ENCODE assay signal across 11 mouse cellular contexts in the genomic region with DNA sequence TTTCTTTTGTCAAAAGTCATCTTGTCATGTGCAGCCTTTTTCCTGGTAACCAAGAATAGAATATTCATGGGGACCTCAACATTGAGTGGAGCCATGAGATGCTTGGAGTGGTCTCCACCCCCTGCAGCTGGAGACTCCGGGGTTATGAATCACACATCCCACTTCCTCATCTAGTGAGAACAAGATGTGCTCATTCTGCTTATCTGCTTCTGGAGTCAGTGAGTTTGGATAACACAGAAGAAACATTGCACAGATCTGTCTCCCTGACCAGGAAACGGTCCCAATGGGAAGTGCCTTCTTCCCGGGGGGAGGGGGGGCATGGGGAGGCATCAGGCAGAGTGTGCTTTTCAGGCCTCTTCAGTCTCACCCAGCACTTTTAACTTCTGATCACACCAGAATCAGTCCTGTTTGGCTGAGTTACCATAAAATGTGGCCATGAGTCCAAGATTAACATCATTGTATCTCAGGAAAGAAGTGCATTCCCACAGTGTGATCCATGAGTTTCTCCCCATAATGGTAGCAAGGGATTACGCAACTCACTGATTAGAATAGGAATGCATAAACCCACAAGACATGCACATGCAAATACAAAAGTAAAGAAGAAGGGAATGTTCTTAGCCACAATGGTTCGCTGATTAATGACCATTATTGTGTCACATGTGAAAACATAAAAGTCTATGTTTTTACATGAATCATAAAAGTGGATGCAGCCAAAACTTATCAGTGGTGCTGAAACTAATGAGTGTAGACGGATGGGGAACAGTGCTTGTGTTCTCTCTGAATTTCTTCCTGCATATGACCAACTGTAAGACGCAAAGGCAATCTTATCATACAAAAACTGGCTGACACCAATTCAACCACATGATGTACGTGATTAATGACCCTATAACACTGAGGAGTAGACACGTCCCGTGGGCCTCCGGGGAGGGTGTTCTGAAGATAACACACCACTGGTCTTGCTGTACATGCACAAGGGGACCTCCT.
DNase-seq lines count a peak whose midpoint lies in the region; ATAC-seq lines count a peak whose summit lies in the region.
"Had no signal": no experiment of that assay in that cellular context is flagged by ENCODE, and none has a peak within 500 bp of the region (broad histone marks: within the 10 kb centered on the region; RNA-seq: fewer than 3 reads in every experiment).

No protein-coding gene starts in this region.

- H3K4me1 ChIP-seq in heart, embryonic 16.5 days (ENCODE audit: control insufficient read depth, insufficient read depth, low read length) = peaks cover 8% of the 10 kb centered on the region
- H3K4me1 ChIP-seq in forebrain, embryonic 12.5 days = peaks cover 18% of the 10 kb centered on the region

- no peak overlapping the region for H3K4me3 ChIP-seq in heart, embryonic 16.5 days (ENCODE audit: low read length)
- H3K4me3 ChIP-seq in forebrain, embryonic 12.5 days (replicated peaks) = no peak overlapping the region
- H3K4me3 ChIP-seq: limb, embryonic 15.5 days had no signal

- H3K27me3 ChIP-seq in heart, embryonic 16.5 days (ENCODE audit: control insufficient read depth, insufficient read depth, low read length) = no peaks in the 10 kb centered on the region
- H3K27me3 ChIP-seq in splenic B cell, adult 2 months (ENCODE audit: control insufficient read depth, insufficient read depth, low read length, poor library complexity, severe bottlenecking) = no peaks in the 10 kb centered on the region; the same call in 1 of the 2 replicates
- no peaks in the 10 kb centered on the region for H3K27me3 ChIP-seq in forebrain, embryonic 12.5 days
- H3K27me3 ChIP-seq: limb, embryonic 15.5 days had no signal

- H3K27ac ChIP-seq in heart, embryonic 16.5 days (ENCODE audit: low read length) = peak overlapping the region; percentile 19; the same call in 1 of the 2 replicates
- H3K27ac ChIP-seq in forebrain, embryonic 12.5 days = no peak overlapping the region
- H3K27ac ChIP-seq: limb, embryonic 15.5 days had no signal

- no peaks in the 10 kb centered on the region for H3K36me3 ChIP-seq in heart, embryonic 16.5 days (ENCODE audit: control insufficient read depth, insufficient read depth)
- H3K36me3 ChIP-seq in splenic B cell, adult 2 months (ENCODE audit: control insufficient read depth, insufficient read depth, low read length, poor library complexity, severe bottlenecking) = no peaks in the 10 kb centered on the region
- H3K36me3 ChIP-seq in forebrain, embryonic 12.5 days (replicated peaks) = no peaks in the 10 kb centered on the region
- H3K36me3 ChIP-seq: limb, embryonic 15.5 days had no signal

- DNase-seq in adrenal gland, postnatal 14 days = peak; percentile 30
- DNase-seq in adrenal gland, adult 8-10 months = no peak
- DNase-seq in testis, postnatal 14 days (ENCODE audit: low spot score) = peak; percentile 16
- DNase-seq in testis, postnatal 10 days (ENCODE audit: low spot score) = no peak
- peak; percentile 13 for DNase-seq in splenic B cell, adult 2 months (ENCODE audit: low read depth, low spot score)
- no peak for DNase-seq in T-cell, adult 2 months (ENCODE audit: low spot score)

- no peaks in the 10 kb centered on the region for H3K9me3 ChIP-seq in heart, embryonic 16.5 days (replicated peaks; ENCODE audit: control insufficient read depth, low read length)
- no peaks in the 10 kb centered on the region for H3K9me3 ChIP-seq in forebrain, embryonic 12.5 days
- H3K9me3 ChIP-seq: limb, embryonic 15.5 days had no signal

- peak; percentile 74 for ATAC-seq in heart, embryonic 16.5 days (replicated peaks; ENCODE audit: extremely low read depth, insufficient read depth, low FRiP score)
- no peak for ATAC-seq in forebrain, embryonic 12.5 days (ENCODE audit: low FRiP score)
- ATAC-seq: activated CD4-positive, CD25-positive, alpha-beta regulatory T cell, adult 4 months; forebrain, embryonic 16.5 days had no signal

- H3K9ac ChIP-seq in heart, embryonic 16.5 days (ENCODE audit: low read length) = no peak overlapping the region
- no peak overlapping the region for H3K9ac ChIP-seq in forebrain, embryonic 12.5 days
- H3K9ac ChIP-seq: limb, embryonic 15.5 days had no signal

- no peak overlapping the region for H3K4me2 ChIP-seq in heart, embryonic 16.5 days (ENCODE audit: low read depth, low read length)
- no peak overlapping the region for H3K4me2 ChIP-seq in forebrain, embryonic 12.5 days
- H3K4me2 ChIP-seq: limb, embryonic 15.5 days had no signal

- 43% methylated on average over 11 of the region's 11 CpGs for WGBS in heart, embryonic 16.5 days
- 90% methylated on average over 11 of the region's 11 CpGs for WGBS in forebrain, embryonic 12.5 days

Comparison
In these comparisons a context has a peak if more than half of its experiments do, and no peak if none do; other contexts are left out.
1. DNase-seq: peak in adrenal gland, postnatal 14 days (single experiment), testis, postnatal 14 days (single experiment) and splenic B cell, adult 2 months (single experiment); none in adrenal gland, adult 8-10 months (single experiment), testis, postnatal 10 days (single experiment) and T-cell, adult 2 months (single experiment).